Mouse (Mus musculus) lung, embryonic 14.5 days (tissue): ENCODE data around the gene Polm. TPM values are rescaled to one million over a fixed set of nuclear protein-coding genes. Genes with fewer than 3 reads are reported as not detected.

Source experiments
- ATAC-seq: fragments of 200-750 bp; cut with Nextera tagmentation; 2 replicates; pipeline ENCODE4 v1.8.0; 2017; ENCODE audit warnings: mild to moderate bottlenecking, moderate TSS enrichment, moderate library complexity; ENCODE audit not compliant: insufficient read depth
- DNase-seq: peaks from one replicate; pipeline ENCODE4 v3.0.0-alpha.2; 2015
- H3K27ac ChIP-seq: fragments of 300-500 bp; sonication (generic); 2 replicates; pipeline ENCODE4 v1.5.1; 2014; ENCODE audit warnings: low read depth, mild to moderate bottlenecking, moderate library complexity
- H3K27me3 ChIP-seq: fragments of 300-500 bp; sonication (generic); 2 replicates; pipeline ENCODE4 v1.6.1; 2014; ENCODE audit warnings: low read length, control low read depth; ENCODE audit not compliant: insufficient read depth
- H3K36me3 ChIP-seq: fragments of 300-500 bp; sonication (generic); 2 replicates; pipeline ENCODE4 v1.6.1; 2014; ENCODE audit warnings: control low read depth; ENCODE audit not compliant: insufficient read depth
- H3K4me1 ChIP-seq: fragments of 300-500 bp; sonication (generic); 2 replicates; pipeline ENCODE4 v1.6.1; 2014; ENCODE audit warnings: antibody characterized with exemption, control low read depth; ENCODE audit not compliant: insufficient read depth
- H3K4me2 ChIP-seq: fragments of 300-500 bp; sonication (generic); 2 replicates; pipeline ENCODE4 v1.6.1; 2014; ENCODE audit warnings: mild to moderate bottlenecking
- H3K4me3 ChIP-seq: fragments of 300-500 bp; sonication (generic); 2 replicates; pipeline ENCODE4 v1.5.1; 2014; ENCODE audit warnings: low read depth, low read length
- H3K9ac ChIP-seq: fragments of 300-500 bp; sonication (generic); 2 replicates; pipeline ENCODE4 v1.6.1; 2014
- H3K9me3 ChIP-seq: fragments of 300-500 bp; sonication (generic); 2 replicates; pipeline ENCODE4 v1.6.1; 2016; ENCODE audit warnings: low read depth, low read length, control low read depth
- CTCF ChIP-seq: IDR thresholded peaks from 2 replicates; pipeline ENCODE4 v1.5.1; 2016; ENCODE audit warnings: antibody characterized with exemption, low read depth
- WGBS: fragments of 180-500 bp; shearing (Covaris S2); extraction: QIAGEN DNeasy Blood & Tissue Kit; methylation state at CpG from one replicate; pipeline ENCODE4 v1.1.7; 2014; 5-methylcytosine and 5-hydroxymethylcytosine counted together
- polyA plus RNA-seq: library from polyadenylated mRNA; unstranded; fragments of >200 nt; fragmentation: Nextera tagmentation; extraction: Ambion mirVana; gene quantifications from 2 replicates; pipeline ENCODE4 v1.2.1, GENCODE M21; 2014

The Polm gene
- polyA plus RNA-seq, 1 experiment from 2014 or later: 7.7 TPM

- DNase-seq (no peak), ATAC-seq (no peak)
- TF ChIP-seq CTCF: no peak
- Histone ChIP-seq H3K4me2 (no peak overlapping the region), H3K9ac (no peak overlapping the region), H3K4me1 (no peaks in the 10 kb centered on the region), H3K9me3 (no peaks in the 10 kb centered on the region), H3K4me3 (no peak overlapping the region), H3K27me3 (no peaks in the 10 kb centered on the region), H3K27ac (no peak overlapping the region), H3K36me3 (peaks cover 10% of the 10 kb centered on the region; the same call in 1 of the 2 replicates)
- WGBS: 89% methylated on average over 6 of the region's 6 CpGs
Observed at GRCm38 (mm10) chr11:5780035-5780499, 57.7 kb downstream of the Polm start.

- H3K9me3 ChIP-seq: no peaks in the 10 kb centered on the region
- H3K9ac ChIP-seq: no peak overlapping the region
- no peak overlapping the region for H3K27ac ChIP-seq
- DNase-seq: no peak
- no peak overlapping the region for H3K4me2 ChIP-seq
- H3K4me3 ChIP-seq: no peak overlapping the region
- H3K36me3 ChIP-seq: peaks cover 10% of the 10 kb centered on the region; the same call in 1 of the 2 replicates
- H3K4me1 ChIP-seq: no peaks in the 10 kb centered on the region
- no peak for ATAC-seq
- no peaks in the 10 kb centered on the region for H3K27me3 ChIP-seq
- 73% methylated on average over 2 of the region's 2 CpGs for WGBS
- TF ChIP-seq CTCF: peak; percentile 49
Observed at GRCm38 (mm10) chr11:5778481-5778880, 59.3 kb downstream of the Polm start.

Other genes starting within 250 kb of the Polm start
- gene Mrps24, start 122.3 kb downstream of the Polm start, polyA plus RNA-seq: 193 and 208 TPM in 2 replicates
- gene Urgcp, start 75.6 kb downstream of the Polm start, polyA plus RNA-seq: 18.3 and 20.1 TPM in 2 replicates
- gene Dbnl, start 49.5 kb downstream of the Polm start, polyA plus RNA-seq: 106 and 114 TPM in 2 replicates
- gene Pgam2, start 34.3 kb downstream of the Polm start, polyA plus RNA-seq: 1.6 and 19.6 TPM in 2 replicates
- gene Aebp1, start 23.9 kb upstream of the Polm start, polyA plus RNA-seq: 30.8 and 32.5 TPM in 2 replicates
- 148 and 156 TPM in 2 replicates for gene Pold2, start 40.3 kb upstream of the Polm start, polyA plus RNA-seq
- gene Myl7, start 60.8 kb upstream of the Polm start, polyA plus RNA-seq: 21.4 and 344 TPM in 2 replicates
- gene Gck, start 112.1 kb upstream of the Polm start, polyA plus RNA-seq: 0.84 and 1.9 TPM in 2 replicates
- 25.0 and 26.1 TPM in 2 replicates for gene Ykt6, start 117.7 kb upstream of the Polm start, polyA plus RNA-seq
- 0.41 and 0.59 TPM in 2 replicates for gene Camk2b, start 228.3 kb upstream of the Polm start, polyA plus RNA-seq